Mouse (Mus musculus): Measurements from ENCODE around the gene Cadm4.
A peak's percentile ranks its signal among the peaks of the same experiment; 100 is the strongest.

Cadm4 gene

GRCm38 (mm10) chr7:24481474-24482207, at the start of gene Cadm4:
TSS of gene Cadm4 (plus strand) at chr7:24482023.
- DNase-seq (ENCODE audit: inconsistent ontology term), result peak; percentile 94

GRCm38 (mm10) chr7:24435305-24435704, 46.5 kb upstream of the Cadm4 start:
- DNase-seq (ENCODE audit: inconsistent ontology term), result no peak

- DNase-seq (ENCODE audit: inconsistent ontology term), result peak; percentile 16
Observed at GRCm38 (mm10) chr7:24437981-24438380, 43.8 kb upstream of the Cadm4 start.

GRCm38 (mm10) chr7:24439191-24439590, 42.6 kb upstream of the Cadm4 start:
- no peak for DNase-seq (ENCODE audit: inconsistent ontology term)

- no peak for DNase-seq (ENCODE audit: inconsistent ontology term)
Observed at GRCm38 (mm10) chr7:24439891-24440290, 41.9 kb upstream of the Cadm4 start.

- peak; percentile 52 for DNase-seq (ENCODE audit: inconsistent ontology term)
Observed at GRCm38 (mm10) chr7:24441785-24442184, 40.0 kb upstream of the Cadm4 start.

- DNase-seq (ENCODE audit: inconsistent ontology term), result no peak
Observed at GRCm38 (mm10) chr7:24442313-24442712, 39.5 kb upstream of the Cadm4 start.

- DNase-seq (ENCODE audit: inconsistent ontology term), result no peak
Observed at GRCm38 (mm10) chr7:24445266-24445926, 36.4 kb upstream of the Cadm4 start.

- no peak for DNase-seq (ENCODE audit: inconsistent ontology term)
Observed at GRCm38 (mm10) chr7:24446697-24447340, 35.0 kb upstream of the Cadm4 start.

GRCm38 (mm10) chr7:24448782-24449517, 32.9 kb upstream of the Cadm4 start:
- peak; percentile 77 for DNase-seq (ENCODE audit: inconsistent ontology term)

GRCm38 (mm10) chr7:24450585-24451017, 31.2 kb upstream of the Cadm4 start:
- no peak for DNase-seq (ENCODE audit: inconsistent ontology term)

GRCm38 (mm10) chr7:24451855-24452311, 29.9 kb upstream of the Cadm4 start, which contains the start of gene Irgc1:
TSS of gene Irgc1 (minus strand) at chr7:24452297.
- DNase-seq (ENCODE audit: inconsistent ontology term), result no peak

GRCm38 (mm10) chr7:24454199-24454598, 27.6 kb upstream of the Cadm4 start:
- DNase-seq (ENCODE audit: inconsistent ontology term), result no peak

- DNase-seq (ENCODE audit: inconsistent ontology term), result no peak
Observed at GRCm38 (mm10) chr7:24455726-24456125, 26.1 kb upstream of the Cadm4 start.

GRCm38 (mm10) chr7:24457726-24458370, 24.0 kb upstream of the Cadm4 start:
- DNase-seq (ENCODE audit: inconsistent ontology term), result no peak

- no peak for DNase-seq (ENCODE audit: inconsistent ontology term)
Observed at GRCm38 (mm10) chr7:24459440-24459839, 22.4 kb upstream of the Cadm4 start.

GRCm38 (mm10) chr7:24459843-24460242, 22.0 kb upstream of the Cadm4 start:
- no peak for DNase-seq (ENCODE audit: inconsistent ontology term)

- DNase-seq (ENCODE audit: inconsistent ontology term), result no peak
Observed at GRCm38 (mm10) chr7:24461376-24462051, 20.3 kb upstream of the Cadm4 start.

- peak; percentile 42 for DNase-seq (ENCODE audit: inconsistent ontology term)
Observed at GRCm38 (mm10) chr7:24462388-24463319, 19.2 kb upstream of the Cadm4 start, which contains the start of gene Plaur. TSS of gene Plaur (plus strand) at chr7:24462484.
